ENCODE assay signal across 34 mouse cellular contexts in genomic region chr5:31087131-31087530, GRCm38 (mm10). TPM values are rescaled to one million over a fixed set of nuclear protein-coding genes. Genes with fewer than 3 reads are reported as not detected.
DNase-seq lines count a peak whose midpoint lies in the region; ATAC-seq and TF ChIP-seq lines count a peak whose summit lies in the region.
"Had no signal": no experiment of that assay in that cellular context is flagged by ENCODE, and none has a peak within 500 bp of the region (broad histone marks: within the 10 kb centered on the region; RNA-seq: fewer than 3 reads in every experiment).

No protein-coding gene starts in this region.

- TF ChIP-seq CTCF in midbrain, postnatal 0 days (IDR thresholded peaks at IDR 0.05): no peak

- WGBS in heart, embryonic 10.5 days: 75% methylated on average over 2 of the region's 2 CpGs
- 85% methylated on average over 2 of the region's 2 CpGs for WGBS in midbrain, embryonic 12.5 days
- 64% methylated on average over 2 of the region's 2 CpGs for WGBS in midbrain, postnatal 0 days
- 76% methylated on average over 2 of the region's 2 CpGs for WGBS in intestine, embryonic 15.5 days

- DNase-seq in heart, adult 11 months: peak; percentile 70
- no peak for DNase-seq in heart, embryonic 10.5 days (ENCODE audit: low spot score)
- DNase-seq in midbrain, postnatal 0 days (ENCODE audit: low spot score): no peak
- DNase-seq in 3T3-L1 (ENCODE audit: low read depth, low spot score): peak; percentile 88
- peak; percentile 70 for DNase-seq in brain, adult 2 months (ENCODE audit: low read depth, low spot score)
- no peak for DNase-seq in urinary bladder, adult 2 months (ENCODE audit: low spot score)
- DNase-seq: adrenal gland, adult 8-10 months; adrenal gland, postnatal 25 days; B cell, adult 2 months; cerebellum, adult 18-20 months; cerebellum, adult 9-10 months; cerebellum, postnatal 14 days; gastrocnemius, postnatal 10 days; gastrocnemius, postnatal 36 days; heart, postnatal 10 days; heart, postnatal 36 days had no signal

- H3K4me1 ChIP-seq in heart, embryonic 10.5 days: peaks cover 40% of the 10 kb centered on the region
- H3K4me1 ChIP-seq in midbrain, embryonic 12.5 days: peaks cover 21% of the 10 kb centered on the region; the same call in 1 of the 2 replicates
- no peaks in the 10 kb centered on the region for H3K4me1 ChIP-seq in midbrain, postnatal 0 days (ENCODE audit: insufficient read depth, low read length)
- no peaks in the 10 kb centered on the region for H3K4me1 ChIP-seq in intestine, embryonic 15.5 days (replicated peaks)

- no peak overlapping the region for H3K4me2 ChIP-seq in midbrain, embryonic 12.5 days (replicated peaks)
- no peak overlapping the region for H3K4me2 ChIP-seq in midbrain, postnatal 0 days (ENCODE audit: low read depth, low read length, poor library complexity, severe bottlenecking)
- no peak overlapping the region for H3K4me2 ChIP-seq in intestine, embryonic 15.5 days (replicated peaks)
- H3K4me2 ChIP-seq: forebrain, embryonic 13.5 days; heart, embryonic 12.5 days; heart, embryonic 15.5 days; hindbrain, embryonic 13.5 days had no signal

- H3K36me3 ChIP-seq in heart, embryonic 10.5 days: no peaks in the 10 kb centered on the region
- no peaks in the 10 kb centered on the region for H3K36me3 ChIP-seq in midbrain, embryonic 12.5 days
- H3K36me3 ChIP-seq in midbrain, postnatal 0 days (ENCODE audit: insufficient read depth, low read length): no peaks in the 10 kb centered on the region
- H3K36me3 ChIP-seq in intestine, embryonic 15.5 days: no peaks in the 10 kb centered on the region
- H3K36me3 ChIP-seq: forebrain, embryonic 10.5 days; heart, embryonic 12.5 days; heart, embryonic 15.5 days had no signal

- H3K9me3 ChIP-seq in heart, embryonic 10.5 days: no peaks in the 10 kb centered on the region
- no peaks in the 10 kb centered on the region for H3K9me3 ChIP-seq in midbrain, embryonic 12.5 days
- no peaks in the 10 kb centered on the region for H3K9me3 ChIP-seq in midbrain, postnatal 0 days (ENCODE audit: low read length)
- H3K9me3 ChIP-seq in intestine, embryonic 15.5 days: no peaks in the 10 kb centered on the region
- H3K9me3 ChIP-seq: forebrain, embryonic 10.5 days; forebrain, embryonic 13.5 days; heart, embryonic 12.5 days; heart, embryonic 15.5 days; hindbrain, embryonic 13.5 days had no signal

- no peak overlapping the region for H3K9ac ChIP-seq in midbrain, embryonic 12.5 days (replicated peaks)
- H3K9ac ChIP-seq in midbrain, postnatal 0 days (replicated peaks; ENCODE audit: low read length, poor library complexity, severe bottlenecking): no peak overlapping the region
- no peak overlapping the region for H3K9ac ChIP-seq in intestine, embryonic 15.5 days
- H3K9ac ChIP-seq: forebrain, embryonic 13.5 days; heart, embryonic 15.5 days had no signal

- H3K27ac ChIP-seq in heart, embryonic 10.5 days: no peak overlapping the region
- H3K27ac ChIP-seq in midbrain, embryonic 12.5 days (replicated peaks): 0 out of 2 replicates have a peak overlapping the region, but pooled peaks have one; percentile 66
- H3K27ac ChIP-seq in midbrain, postnatal 0 days (ENCODE audit: low read depth, low read length): no peak overlapping the region
- no peak overlapping the region for H3K27ac ChIP-seq in intestine, embryonic 15.5 days
- H3K27ac ChIP-seq: forebrain, embryonic 10.5 days; forebrain, embryonic 13.5 days; heart, embryonic 15.5 days; hindbrain, postnatal 0 days had no signal

- H3K27me3 ChIP-seq in heart, embryonic 10.5 days (ENCODE audit: insufficient read depth, poor library complexity, severe bottlenecking): peaks cover 61% of the 10 kb centered on the region
- peaks cover 57% of the 10 kb centered on the region for H3K27me3 ChIP-seq in midbrain, embryonic 12.5 days
- H3K27me3 ChIP-seq in midbrain, postnatal 0 days (ENCODE audit: insufficient read depth, low read length): peaks cover 14% of the 10 kb centered on the region
- H3K27me3 ChIP-seq in intestine, embryonic 15.5 days (replicated peaks): peaks cover 45% of the 10 kb centered on the region

- H3K4me3 ChIP-seq in heart, embryonic 10.5 days: no peak overlapping the region
- H3K4me3 ChIP-seq in midbrain, embryonic 12.5 days: no peak overlapping the region
- H3K4me3 ChIP-seq in midbrain, postnatal 0 days (ENCODE audit: low read depth, low read length): no peak overlapping the region
- H3K4me3 ChIP-seq in intestine, embryonic 15.5 days (replicated peaks): no peak overlapping the region
- H3K4me3 ChIP-seq: forebrain, embryonic 10.5 days; forebrain, embryonic 13.5 days; heart, embryonic 12.5 days; heart, embryonic 15.5 days; hindbrain, embryonic 13.5 days had no signal

- no peak for ATAC-seq in midbrain, embryonic 12.5 days (ENCODE audit: low FRiP score, low read depth)
- no peak for ATAC-seq in midbrain, postnatal 0 days (ENCODE audit: low FRiP score)
- no peak for ATAC-seq in intestine, embryonic 15.5 days
- ATAC-seq: activated CD4-positive, CD25-positive, alpha-beta regulatory T cell, adult 4 months; CD4-positive, CD25-positive, alpha-beta regulatory T cell, adult 4 months; forebrain, embryonic 13.5 days; forebrain, embryonic 16.5 days; hindbrain, postnatal 0 days; inflammation-experienced regulatory T-cells, adult 6 months had no signal

RNA-seq across cellular contexts. Expression of gene Dnajc5g, which starts 19.0 kb away (rescaled TPM):
- polyA plus RNA-seq in heart, embryonic 10.5 days (2016; fragmentation: Nextera tagmentation; extraction: Ambion mirVana): not detected in 2 replicates
- not detected in 2 replicates for polyA plus RNA-seq in midbrain, embryonic 12.5 days (2016; fragmentation: Nextera tagmentation; extraction: Ambion mirVana)
- not detected in 2 replicates for total RNA-seq in midbrain, postnatal 0 days (2014; rRNA removed)
- not detected in 2 replicates for polyA plus RNA-seq in midbrain, postnatal 0 days (2015; fragmentation: Nextera tagmentation; extraction: Ambion mirVana)
- polyA plus RNA-seq in urinary bladder, adult 2 months (2012; rRNA removed): not detected in 2 replicates
- polyA plus RNA-seq in intestine, embryonic 15.5 days (2015; fragmentation: Nextera tagmentation; extraction: Ambion mirVana): not detected in 2 replicates
- total RNA-seq: adrenal gland, adult 8-10 months; adrenal gland, postnatal 25 days; gastrocnemius, adult 18-20 months; gastrocnemius, postnatal 10 days; gastrocnemius, postnatal 36 days; granulocyte monocyte progenitor cell, adult 5-6 weeks; heart, adult 8-10 months; heart, postnatal 10 days; heart, postnatal 36 days; hindbrain, postnatal 0 days; MEL had no signal
- polyA plus RNA-seq: CD4-positive, CD25-positive, alpha-beta regulatory T cell, adult 4 months; embryonic facial prominence, embryonic 11.5 days; embryonic facial prominence, embryonic 14.5 days; forebrain, embryonic 10.5 days; forebrain, embryonic 13.5 days; forebrain, embryonic 16.5 days; heart, embryonic 12.5 days; heart, embryonic 15.5 days; hindbrain, embryonic 13.5 days; hindbrain, postnatal 0 days; inflammation-experienced regulatory T-cells, adult 6 months had no signal

RNA-seq across cellular contexts. Expression of gene Slc30a3, which starts 20.9 kb away (rescaled TPM):
- polyA plus RNA-seq in heart, embryonic 10.5 days (2016; fragmentation: Nextera tagmentation; extraction: Ambion mirVana): 0.62 and 0.67 TPM in 2 replicates
- polyA plus RNA-seq in midbrain, embryonic 12.5 days (2016; fragmentation: Nextera tagmentation; extraction: Ambion mirVana): 10.7 and 11.2 TPM in 2 replicates
- total RNA-seq in midbrain, postnatal 0 days (2014; rRNA removed): 19.3 and 24.1 TPM in 2 replicates
- polyA plus RNA-seq in midbrain, postnatal 0 days (2015; fragmentation: Nextera tagmentation; extraction: Ambion mirVana): 14.0 and 20.6 TPM in 2 replicates
- 0.04 TPM in 1 of 2 replicates, not detected in the other for polyA plus RNA-seq in urinary bladder, adult 2 months (2012; rRNA removed)
- polyA plus RNA-seq in intestine, embryonic 15.5 days (2015; fragmentation: Nextera tagmentation; extraction: Ambion mirVana): 0.26 and 0.34 TPM in 2 replicates
- total RNA-seq: adrenal gland, postnatal 25 days; gastrocnemius, postnatal 36 days; granulocyte monocyte progenitor cell, adult 5-6 weeks; heart, postnatal 36 days; MEL had no signal
- polyA plus RNA-seq: activated CD4-positive, CD25-positive, alpha-beta regulatory T cell, adult 4 months; CD4-positive, CD25-positive, alpha-beta regulatory T cell, adult 4 months had no signal

RNA-seq across cellular contexts. Expression of gene Trim54, which starts 29.4 kb away (rescaled TPM):
- polyA plus RNA-seq in heart, embryonic 10.5 days (2016; fragmentation: Nextera tagmentation; extraction: Ambion mirVana): 17.0 and 23.8 TPM in 2 replicates
- polyA plus RNA-seq in midbrain, embryonic 12.5 days (2016; fragmentation: Nextera tagmentation; extraction: Ambion mirVana): not detected in 2 replicates
- 0.33 TPM in 1 of 2 replicates, not detected in the other for total RNA-seq in midbrain, postnatal 0 days (2014; rRNA removed)
- polyA plus RNA-seq in midbrain, postnatal 0 days (2015; fragmentation: Nextera tagmentation; extraction: Ambion mirVana): not detected in 2 replicates
- polyA plus RNA-seq in urinary bladder, adult 2 months (2012; rRNA removed): not detected in 2 replicates
- not detected in 2 replicates for polyA plus RNA-seq in intestine, embryonic 15.5 days (2015; fragmentation: Nextera tagmentation; extraction: Ambion mirVana)
- total RNA-seq: adrenal gland, adult 8-10 months; adrenal gland, postnatal 25 days; granulocyte monocyte progenitor cell, adult 5-6 weeks; MEL had no signal
- polyA plus RNA-seq: activated CD4-positive, CD25-positive, alpha-beta regulatory T cell, adult 4 months; CD4-positive, CD25-positive, alpha-beta regulatory T cell, adult 4 months; embryonic facial prominence, embryonic 11.5 days; forebrain, embryonic 10.5 days; forebrain, embryonic 13.5 days; forebrain, embryonic 16.5 days; hindbrain, postnatal 0 days; inflammation-experienced regulatory T-cells, adult 6 months had no signal

RNA-seq across cellular contexts. Expression of gene Cad, which starts 32.6 kb away (rescaled TPM):
- 42.7 and 50.9 TPM in 2 replicates for polyA plus RNA-seq in heart, embryonic 10.5 days (2016; fragmentation: Nextera tagmentation; extraction: Ambion mirVana)
- 39.2 and 39.7 TPM in 2 replicates for polyA plus RNA-seq in midbrain, embryonic 12.5 days (2016; fragmentation: Nextera tagmentation; extraction: Ambion mirVana)
- 39.5 and 44.8 TPM in 2 replicates for total RNA-seq in midbrain, postnatal 0 days (2014; rRNA removed)
- 6.7 and 7.8 TPM in 2 replicates for polyA plus RNA-seq in midbrain, postnatal 0 days (2015; fragmentation: Nextera tagmentation; extraction: Ambion mirVana)
- polyA plus RNA-seq in urinary bladder, adult 2 months (2012; rRNA removed): 14.6 and 14.8 TPM in 2 replicates
- 24.2 and 25.2 TPM in 2 replicates for polyA plus RNA-seq in intestine, embryonic 15.5 days (2015; fragmentation: Nextera tagmentation; extraction: Ambion mirVana)

RNA-seq across cellular contexts. Expression of gene Slc5a6, which starts 38.4 kb away (rescaled TPM):
- polyA plus RNA-seq in heart, embryonic 10.5 days (2016; fragmentation: Nextera tagmentation; extraction: Ambion mirVana): 9.9 and 11.3 TPM in 2 replicates
- polyA plus RNA-seq in midbrain, embryonic 12.5 days (2016; fragmentation: Nextera tagmentation; extraction: Ambion mirVana): 11.7 and 12.9 TPM in 2 replicates
- total RNA-seq in midbrain, postnatal 0 days (2014; rRNA removed): 43.8 and 44.9 TPM in 2 replicates
- 32.3 and 33.0 TPM in 2 replicates for polyA plus RNA-seq in midbrain, postnatal 0 days (2015; fragmentation: Nextera tagmentation; extraction: Ambion mirVana)
- 19.4 and 21.3 TPM in 2 replicates for polyA plus RNA-seq in urinary bladder, adult 2 months (2012; rRNA removed)
- 12.8 and 15.1 TPM in 2 replicates for polyA plus RNA-seq in intestine, embryonic 15.5 days (2015; fragmentation: Nextera tagmentation; extraction: Ambion mirVana)

Comparison
In these comparisons a context has a peak if more than half of its experiments do, and no peak if none do; other contexts are left out.
1. DNase-seq: peak in heart, adult 11 months (single experiment), 3T3-L1 (single experiment) and brain, adult 2 months (single experiment); none in heart, embryonic 10.5 days (single experiment), midbrain, postnatal 0 days (single experiment) and urinary bladder, adult 2 months (single experiment).
2. RNA of gene Trim54, which starts 29.4 kb away (polyA plus RNA-seq): 17.0 to 23.8 TPM in heart, embryonic 10.5 days; not detected in intestine, embryonic 15.5 days, not detected in midbrain, embryonic 12.5 days, not detected in midbrain, postnatal 0 days and not detected in urinary bladder, adult 2 months; every median in the first group is over 10 times any median in the second.